Mouse (Mus musculus): Measurements from ENCODE around the gene Clic5. TPM values are rescaled to one million over a fixed set of nuclear protein-coding genes. Genes with fewer than 3 reads are reported as not detected.
"Not testable (repeated sequence)": the region's sequence is repeated elsewhere in the genome, so short reads cannot be mapped to it uniquely, and the experiment has no call there.

The Clic5 gene
- polyA plus RNA-seq, 1 experiment = not detected

DNA sequence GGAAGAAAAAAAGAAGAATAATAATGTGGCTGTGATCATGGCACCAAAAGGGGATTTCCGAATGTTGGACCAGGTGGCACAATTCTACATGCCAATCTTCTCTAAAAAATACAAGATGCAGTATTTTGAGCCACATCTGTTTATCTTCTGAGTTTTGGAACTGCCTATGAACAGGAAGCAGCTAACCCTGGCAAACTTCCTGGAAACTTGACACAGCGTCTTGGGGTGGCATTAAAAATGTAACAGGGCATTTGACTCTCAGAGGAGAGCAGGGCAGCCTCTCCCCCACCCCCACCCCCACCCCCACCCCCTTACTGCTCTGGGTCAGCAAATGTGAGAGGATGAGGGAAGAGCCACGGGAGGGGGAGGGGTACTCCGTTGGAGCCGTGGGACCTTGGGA, 25.9 kb upstream of the Clic5 start:
- no peaks in the 10 kb centered on the region for H3K4me1 ChIP-seq (ENCODE audit: control insufficient read depth)
- H3K36me3 ChIP-seq (ENCODE audit: control insufficient read depth) = no peaks in the 10 kb centered on the region
- no peak overlapping the region for H3K4me3 ChIP-seq (replicated peaks)
- no peak for TF ChIP-seq GATA1 (IDR thresholded peaks at IDR 0.05; ENCODE audit: low read length)
- no peak for TF ChIP-seq TAL1 (IDR thresholded peaks at IDR 0.05; ENCODE audit: low read length)
- no peaks in the 10 kb centered on the region for H3K27me3 ChIP-seq (ENCODE audit: control insufficient read depth)
- H3K9me3 ChIP-seq (ENCODE audit: control insufficient read depth, low read length) = no peaks in the 10 kb centered on the region

DNA sequence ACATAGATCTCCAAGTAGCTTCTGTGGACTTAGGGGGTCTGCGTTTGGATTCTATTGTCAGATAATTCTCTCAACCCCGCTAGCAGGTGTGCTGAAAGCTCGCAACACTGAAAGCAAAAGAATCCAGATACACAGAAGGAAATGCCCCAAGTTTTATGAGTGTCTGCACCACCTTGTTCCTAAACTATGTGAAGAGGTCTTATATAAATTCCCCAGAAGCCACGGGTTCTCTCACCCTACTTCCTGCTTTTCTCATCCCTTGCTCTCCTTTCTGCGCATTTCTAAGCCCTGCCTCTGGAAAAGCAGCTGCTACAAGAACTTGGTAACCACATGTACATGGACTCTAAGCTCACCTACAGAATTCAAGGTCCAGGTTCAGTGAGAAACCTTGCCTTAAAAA, 25.4 kb upstream of the Clic5 start:
- Histone ChIP-seq H3K4me3 (replicated peaks) (no peak overlapping the region), H3K9me3 (ENCODE audit: control insufficient read depth, low read length) (no peaks in the 10 kb centered on the region), H3K36me3 (ENCODE audit: control insufficient read depth) (no peaks in the 10 kb centered on the region), H3K27me3 (ENCODE audit: control insufficient read depth) (no peaks in the 10 kb centered on the region), H3K4me1 (ENCODE audit: control insufficient read depth) (no peaks in the 10 kb centered on the region)
- no peak for TF ChIP-seq TAL1 (IDR thresholded peaks at IDR 0.05; ENCODE audit: low read length)
- no peak for TF ChIP-seq GATA1 (IDR thresholded peaks at IDR 0.05; ENCODE audit: low read length)

GRCm38 (mm10) chr17:44165730-44166347, 22.5 kb upstream of the Clic5 start:
- H3K4me3 ChIP-seq (replicated peaks) = no peak overlapping the region
- H3K9me3 ChIP-seq (ENCODE audit: control insufficient read depth, low read length) = no peaks in the 10 kb centered on the region
- no peak for TF ChIP-seq GATA1 (IDR thresholded peaks at IDR 0.05; ENCODE audit: low read length)
- no peak for TF ChIP-seq TAL1 (IDR thresholded peaks at IDR 0.05; ENCODE audit: low read length)
- H3K4me1 ChIP-seq (ENCODE audit: control insufficient read depth) = no peaks in the 10 kb centered on the region
- no peaks in the 10 kb centered on the region for H3K36me3 ChIP-seq (ENCODE audit: control insufficient read depth)
- H3K27me3 ChIP-seq (ENCODE audit: control insufficient read depth) = no peaks in the 10 kb centered on the region

DNA sequence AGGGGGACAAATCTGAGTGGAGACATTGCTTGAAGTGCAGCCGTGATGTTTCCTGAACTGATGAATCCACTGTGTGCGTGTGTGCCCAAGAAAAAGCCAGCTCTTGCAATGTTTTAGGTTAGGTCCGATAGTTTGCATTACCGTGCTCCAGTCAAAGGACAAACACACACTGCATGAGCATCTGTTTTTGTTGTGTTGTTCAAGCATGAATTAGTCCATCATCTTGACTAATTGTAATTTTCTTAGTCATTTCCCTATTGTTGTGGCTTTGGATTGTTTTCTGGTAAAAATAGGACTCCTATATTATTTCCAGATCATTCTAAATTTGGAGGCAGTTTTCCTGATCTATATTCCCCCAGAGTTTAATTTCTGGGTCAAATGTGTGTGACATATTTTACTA, 18.7 kb upstream of the Clic5 start:
- Histone ChIP-seq H3K9me3 (ENCODE audit: control insufficient read depth, low read length) (no peaks in the 10 kb centered on the region), H3K27me3 (ENCODE audit: control insufficient read depth) (no peaks in the 10 kb centered on the region), H3K36me3 (ENCODE audit: control insufficient read depth) (no peaks in the 10 kb centered on the region), H3K4me3 (replicated peaks) (no peak overlapping the region), H3K4me1 (ENCODE audit: control insufficient read depth) (no peaks in the 10 kb centered on the region)
- TF ChIP-seq GATA1 (IDR thresholded peaks at IDR 0.05; ENCODE audit: low read length) (no peak), TAL1 (IDR thresholded peaks at IDR 0.05; ENCODE audit: low read length) (no peak)

DNA sequence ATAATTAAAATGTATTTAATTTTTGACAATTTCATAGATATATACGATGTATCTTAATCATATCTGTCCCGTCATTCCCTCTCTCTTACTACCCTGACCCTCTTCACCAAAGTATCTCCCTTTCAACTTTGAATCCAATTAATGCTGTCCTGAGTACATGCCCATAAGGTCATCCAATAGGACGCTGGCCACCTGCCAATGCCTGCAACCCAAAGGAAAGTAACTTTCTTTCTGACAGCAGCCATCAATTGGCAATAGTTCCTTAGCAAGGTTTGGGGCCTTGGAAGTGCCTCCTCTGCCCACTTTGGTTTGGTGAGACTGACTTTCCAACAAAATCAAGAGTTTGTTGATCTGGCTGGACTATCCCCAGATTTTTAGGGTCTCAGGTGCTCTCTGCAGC, 18.1 kb upstream of the Clic5 start:
- H3K4me3 ChIP-seq (replicated peaks) = no peak overlapping the region
- H3K27me3 ChIP-seq (ENCODE audit: control insufficient read depth) = no peaks in the 10 kb centered on the region
- H3K9me3 ChIP-seq (ENCODE audit: control insufficient read depth, low read length) = no peaks in the 10 kb centered on the region
- H3K36me3 ChIP-seq (ENCODE audit: control insufficient read depth) = no peaks in the 10 kb centered on the region
- TF ChIP-seq GATA1 (IDR thresholded peaks at IDR 0.05; ENCODE audit: low read length) (no peak), TAL1 (IDR thresholded peaks at IDR 0.05; ENCODE audit: low read length) (no peak)
- no peaks in the 10 kb centered on the region for H3K4me1 ChIP-seq (ENCODE audit: control insufficient read depth)

- no peak for TF ChIP-seq GATA1 (IDR thresholded peaks at IDR 0.05; ENCODE audit: low read length)
- Histone ChIP-seq H3K27me3 (ENCODE audit: control insufficient read depth) (no peaks in the 10 kb centered on the region), H3K4me1 (ENCODE audit: control insufficient read depth) (no peaks in the 10 kb centered on the region), H3K9me3 (ENCODE audit: control insufficient read depth, low read length) (no peaks in the 10 kb centered on the region), H3K36me3 (ENCODE audit: control insufficient read depth) (no peaks in the 10 kb centered on the region), H3K4me3 (replicated peaks) (no peak overlapping the region)
These were observed 16.5 kb upstream of the Clic5 start for GRCm38 (mm10) chr17:44171930-44172329.

DNA sequence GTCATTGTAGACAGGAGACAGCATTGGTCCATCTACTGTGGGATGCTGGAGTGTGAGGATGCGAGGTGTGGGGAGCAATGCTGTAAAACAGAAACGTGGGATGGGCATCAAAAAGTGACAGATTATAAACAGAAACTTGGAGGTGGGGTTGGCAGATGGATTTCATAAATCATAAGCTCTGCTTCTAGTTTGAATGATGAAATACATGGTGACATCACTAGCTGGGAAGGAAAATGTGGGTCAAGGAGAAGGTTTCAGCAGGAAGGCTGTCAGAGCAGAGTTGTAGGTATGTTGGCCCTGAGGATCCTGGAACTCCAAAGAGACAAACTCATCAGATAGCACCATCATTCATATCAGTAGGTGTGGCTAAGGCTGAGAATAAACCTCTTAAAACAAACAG, 15.0 kb upstream of the Clic5 start:
- Histone ChIP-seq H3K4me1 (ENCODE audit: control insufficient read depth) (no peaks in the 10 kb centered on the region), H3K27me3 (ENCODE audit: control insufficient read depth) (no peaks in the 10 kb centered on the region), H3K9me3 (ENCODE audit: control insufficient read depth, low read length) (no peaks in the 10 kb centered on the region), H3K36me3 (ENCODE audit: control insufficient read depth) (no peaks in the 10 kb centered on the region), H3K4me3 (replicated peaks) (no peak overlapping the region)
- TF ChIP-seq GATA1 (IDR thresholded peaks at IDR 0.05; ENCODE audit: low read length) = no peak
- TF ChIP-seq TAL1 (IDR thresholded peaks at IDR 0.05; ENCODE audit: low read length) = no peak

DNA sequence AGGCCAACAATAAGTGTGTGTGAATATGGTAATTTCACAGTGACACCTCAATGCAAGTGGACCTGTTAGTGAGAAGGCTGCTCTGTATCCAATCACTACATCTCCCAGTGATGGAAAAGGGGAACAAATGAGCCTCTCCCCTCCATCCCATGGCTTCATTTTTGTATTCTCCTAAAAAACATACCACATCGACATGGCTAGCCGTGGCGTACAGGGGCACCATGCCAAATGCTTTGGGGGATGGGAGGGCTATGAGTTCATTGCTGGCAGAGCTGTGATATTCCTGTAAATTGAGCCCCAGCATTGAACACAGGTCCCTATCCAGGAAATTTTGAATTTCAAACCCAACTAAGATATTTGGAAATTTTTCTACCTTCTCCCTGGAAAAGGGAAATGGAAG, 11.1 kb upstream of the Clic5 start:
- Histone ChIP-seq H3K9me3 (ENCODE audit: control insufficient read depth, low read length) (no peaks in the 10 kb centered on the region), H3K4me3 (replicated peaks) (no peak overlapping the region), H3K36me3 (ENCODE audit: control insufficient read depth) (no peaks in the 10 kb centered on the region), H3K4me1 (ENCODE audit: control insufficient read depth) (no peaks in the 10 kb centered on the region), H3K27me3 (ENCODE audit: control insufficient read depth) (no peaks in the 10 kb centered on the region)
- TF ChIP-seq GATA1 (IDR thresholded peaks at IDR 0.05; ENCODE audit: low read length) = no peak
- TF ChIP-seq TAL1 (IDR thresholded peaks at IDR 0.05; ENCODE audit: low read length) = no peak

DNA sequence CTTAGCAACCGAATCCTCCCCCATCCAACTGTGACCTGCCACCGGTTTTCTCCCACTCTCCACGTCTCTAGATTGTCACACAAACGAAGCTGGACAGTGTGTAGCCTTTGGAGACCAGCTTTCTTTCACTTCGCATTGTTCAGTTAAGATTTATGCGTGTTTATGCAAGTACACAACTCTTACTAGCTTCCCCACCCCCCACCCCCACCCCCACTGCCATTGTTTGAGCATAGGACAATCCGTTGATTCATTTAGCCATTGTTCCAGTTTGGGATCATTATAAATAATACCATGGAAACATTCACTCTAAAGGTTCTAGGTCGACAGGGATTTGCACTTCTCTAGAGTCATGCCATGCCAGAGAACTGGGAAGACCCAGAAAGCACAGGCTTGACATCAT, 7.0 kb upstream of the Clic5 start:
- no peaks in the 10 kb centered on the region for H3K27me3 ChIP-seq (ENCODE audit: control insufficient read depth)
- no peaks in the 10 kb centered on the region for H3K9me3 ChIP-seq (ENCODE audit: control insufficient read depth, low read length)
- TF ChIP-seq TAL1 (IDR thresholded peaks at IDR 0.05; ENCODE audit: low read length) (no peak), GATA1 (IDR thresholded peaks at IDR 0.05; ENCODE audit: low read length) (no peak)
- H3K36me3 ChIP-seq (ENCODE audit: control insufficient read depth) = no peaks in the 10 kb centered on the region
- no peaks in the 10 kb centered on the region for H3K4me1 ChIP-seq (ENCODE audit: control insufficient read depth)
- H3K4me3 ChIP-seq (replicated peaks) = no peak overlapping the region

- no peak for TF ChIP-seq TAL1 (IDR thresholded peaks at IDR 0.05; ENCODE audit: low read length)
- no peak for TF ChIP-seq GATA1 (IDR thresholded peaks at IDR 0.05; ENCODE audit: low read length)
- no peak overlapping the region for H3K4me3 ChIP-seq (replicated peaks)
These were observed 1.5 kb upstream of the Clic5 start for GRCm38 (mm10) chr17:44186871-44187270.

DNA sequence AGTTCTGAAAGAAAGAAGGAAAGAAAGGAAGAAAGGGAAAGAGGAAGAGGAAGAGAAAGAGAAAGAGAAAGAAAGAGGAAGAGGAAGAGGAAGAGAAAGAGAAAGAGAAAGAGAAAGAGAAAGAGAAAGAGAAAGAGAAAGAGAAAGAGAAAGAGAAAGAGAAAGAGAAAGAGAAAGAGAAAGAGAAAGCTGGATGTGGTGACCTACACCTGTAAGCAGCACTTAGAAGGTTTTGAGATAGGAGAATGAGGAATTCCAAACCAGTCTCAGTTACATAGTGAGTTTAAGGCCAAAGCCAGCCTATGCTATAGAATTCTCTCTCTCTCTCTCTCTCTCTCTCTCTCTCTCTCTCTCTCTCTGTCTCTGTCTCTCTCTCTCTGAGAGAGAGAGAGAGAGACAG, 847 bp upstream of the Clic5 start:
- H3K4me3 ChIP-seq (replicated peaks); H3K9me3 ChIP-seq (ENCODE audit: control insufficient read depth, low read length); H3K36me3 ChIP-seq (ENCODE audit: control insufficient read depth); H3K4me1 ChIP-seq (ENCODE audit: control insufficient read depth): not testable (repeated sequence)
- H3K27me3 ChIP-seq (ENCODE audit: control insufficient read depth) = peaks cover 27% of the 10 kb centered on the region

More at GRCm38 (mm10) chr17:44186871-44187270, 1.5 kb upstream of the Clic5 start:
- no peaks in the 10 kb centered on the region for H3K9me3 ChIP-seq (ENCODE audit: control insufficient read depth, low read length)
- H3K36me3 ChIP-seq (ENCODE audit: control insufficient read depth) = no peaks in the 10 kb centered on the region
- H3K27me3 ChIP-seq (ENCODE audit: control insufficient read depth) = peaks cover 27% of the 10 kb centered on the region
- no peaks in the 10 kb centered on the region; the same call in 1 of the 2 replicates for H3K4me1 ChIP-seq (ENCODE audit: control insufficient read depth)

All from erythroblast, embryonic 14.5 days (primary cell).